Mouse (Mus musculus): ENCODE measurements around the gene Gm49396.

Gm49396 gene

GRCm38 (mm10) chr7:30563117-30563905, at the start of gene Gm49396, which contains the start of the genes U2af1l4 and Psenen:
TSS of gene Gm49396 (plus strand) at chr7:30563344.
TSS of gene U2af1l4 (plus strand) at chr7:30563301.
TSS of gene Psenen (minus strand) at chr7:30563627.
- peak; percentile 97 to 98 for DNase-seq

- peak in 1 of 2 experiments; percentile 24 for DNase-seq
Observed at GRCm38 (mm10) chr7:30515003-30515760, 48.0 kb upstream of the Gm49396 start.

GRCm38 (mm10) chr7:30518325-30518724, 44.8 kb upstream of the Gm49396 start:
- DNase-seq: no peak

GRCm38 (mm10) chr7:30520396-30520795, 42.7 kb upstream of the Gm49396 start:
- DNase-seq: peak; percentile 34 to 50

GRCm38 (mm10) chr7:30520856-30521255, 42.3 kb upstream of the Gm49396 start:
- DNase-seq: no peak

- no peak for DNase-seq
Observed at GRCm38 (mm10) chr7:30522871-30523270, 40.3 kb upstream of the Gm49396 start.

- no peak for DNase-seq
Observed at GRCm38 (mm10) chr7:30524487-30524886, 38.7 kb upstream of the Gm49396 start.

- DNase-seq: no peak
Observed at GRCm38 (mm10) chr7:30525954-30526353, 37.2 kb upstream of the Gm49396 start.

- DNase-seq: no peak
Observed at GRCm38 (mm10) chr7:30526399-30526798, 36.7 kb upstream of the Gm49396 start.

GRCm38 (mm10) chr7:30526981-30527380, 36.2 kb upstream of the Gm49396 start:
- DNase-seq: no peak

GRCm38 (mm10) chr7:30531291-30531815, 31.8 kb upstream of the Gm49396 start:
- DNase-seq: no peak

GRCm38 (mm10) chr7:30532931-30533330, 30.2 kb upstream of the Gm49396 start:
- peak; percentile 80 to 81 for DNase-seq

GRCm38 (mm10) chr7:30533941-30534632, 29.1 kb upstream of the Gm49396 start:
- DNase-seq: no peak

GRCm38 (mm10) chr7:30534633-30535577, 28.2 kb upstream of the Gm49396 start, which contains the start of gene Arhgap33:
TSS of gene Arhgap33 (minus strand) at chr7:30535060.
- peak; percentile 97 for DNase-seq

- no peak for DNase-seq
Observed at GRCm38 (mm10) chr7:30540572-30540971, 22.6 kb upstream of the Gm49396 start.

- no peak for DNase-seq
Observed at GRCm38 (mm10) chr7:30544327-30544726, 18.8 kb upstream of the Gm49396 start.

- DNase-seq: no peak
Observed at GRCm38 (mm10) chr7:30549880-30550279, 13.3 kb upstream of the Gm49396 start.

GRCm38 (mm10) chr7:30550603-30551002, 12.5 kb upstream of the Gm49396 start:
- no peak for DNase-seq

GRCm38 (mm10) chr7:30551445-30552101, 11.6 kb upstream of the Gm49396 start:
- peak in 1 of 2 experiments; percentile 67 for DNase-seq

GRCm38 (mm10) chr7:30552102-30553020, 10.8 kb upstream of the Gm49396 start, which contains the start of the genes Hspb6 and Proser3:
TSS of gene Hspb6 (plus strand) at chr7:30552178.
TSS of gene Proser3 (minus strand) at chr7:30552299.
- peak; percentile 99 for DNase-seq

Measured in kidney, postnatal 36 days (tissue).